Mouse (Mus musculus): ENCODE measurements around the gene Kctd3.

- TF ChIP-seq POLR2A (IDR thresholded peaks at IDR 0.05; ENCODE audit: low read depth, low read length), result no peak
- TF ChIP-seq CTCF (conservative IDR thresholded peaks at IDR 0.05; ENCODE audit: insufficient read depth, insufficient read length, low read depth, low read length), result no peak
Observed at GRCm38 (mm10) chr1:188945326-188945725, 62.3 kb downstream of the Kctd3 start.

Measured in kidney, adult 2 months (tissue).